Mouse (Mus musculus): ENCODE results near the gene Reg4.

GRCm38 (mm10) chr3:98233504-98233903 lies 11.5 kb downstream of the Reg4 start:
- TF ChIP-seq CTCF (IDR thresholded peaks at IDR 0.05; ENCODE audit: low read depth, low read length) (no peak), GATA1 (IDR thresholded peaks at IDR 0.05; ENCODE audit: borderline replicate concordance, low read length) (no peak)
